Mouse (Mus musculus): ENCODE results near the gene Col25a1. TPM values are rescaled to one million over a fixed set of nuclear protein-coding genes. Genes with fewer than 3 reads are reported as not detected.

Col25a1 gene
- polyA plus RNA-seq, 1 experiment from 2014 or later, result 5.2 TPM

- no peaks in the 10 kb centered on the region for H3K27me3 ChIP-seq (ENCODE audit: insufficient read depth, poor library complexity, severe bottlenecking)
- no peak for DNase-seq (ENCODE audit: low spot score)
- H3K4me1 ChIP-seq (replicated peaks), result peaks cover 10% of the 10 kb centered on the region
- 82% methylated on average over 15 of the region's 15 CpGs for WGBS
- no peak overlapping the region for H3K4me3 ChIP-seq
- no peaks in the 10 kb centered on the region for H3K9me3 ChIP-seq
- no peaks in the 10 kb centered on the region for H3K36me3 ChIP-seq
- H3K27ac ChIP-seq, result no peak overlapping the region
These were observed 225.4 kb downstream of the Col25a1 start for GRCm38 (mm10) chr3:130356575-130357173.

- 78% methylated on average over 7 of the region's 7 CpGs for WGBS
- H3K9me3 ChIP-seq, result no peaks in the 10 kb centered on the region
- H3K4me1 ChIP-seq (replicated peaks), result peaks cover 15% of the 10 kb centered on the region
- no peak overlapping the region for H3K4me3 ChIP-seq
- no peaks in the 10 kb centered on the region for H3K36me3 ChIP-seq
- H3K27ac ChIP-seq, result peak overlapping the region; percentile 50; the same call in 1 of the 2 replicates
- no peak for DNase-seq (ENCODE audit: low spot score)
- H3K27me3 ChIP-seq (ENCODE audit: insufficient read depth, poor library complexity, severe bottlenecking), result no peaks in the 10 kb centered on the region
These were observed 229.5 kb downstream of the Col25a1 start for GRCm38 (mm10) chr3:130360813-130361212.

GRCm38 (mm10) chr3:130361922-130362321 is 230.6 kb downstream of the Col25a1 start:
- Histone ChIP-seq H3K27ac (no peak overlapping the region), H3K9me3 (no peaks in the 10 kb centered on the region), H3K36me3 (no peaks in the 10 kb centered on the region), H3K4me1 (replicated peaks) (peaks cover 15% of the 10 kb centered on the region), H3K4me3 (no peak overlapping the region), H3K27me3 (ENCODE audit: insufficient read depth, poor library complexity, severe bottlenecking) (no peaks in the 10 kb centered on the region)
- DNase-seq (ENCODE audit: low spot score), result no peak
- WGBS, result 65% methylated on average over 1 of the region's 1 CpGs

- H3K27ac ChIP-seq, result no peak overlapping the region
- peaks cover 18% of the 10 kb centered on the region for H3K4me1 ChIP-seq (replicated peaks)
- H3K36me3 ChIP-seq, result no peaks in the 10 kb centered on the region
- no peak for DNase-seq (ENCODE audit: low spot score)
- no peaks in the 10 kb centered on the region for H3K27me3 ChIP-seq (ENCODE audit: insufficient read depth, poor library complexity, severe bottlenecking)
- WGBS, result 73% methylated on average over 7 of the region's 7 CpGs
- H3K4me3 ChIP-seq, result no peak overlapping the region
- H3K9me3 ChIP-seq, result no peaks in the 10 kb centered on the region
These were observed 231.6 kb downstream of the Col25a1 start for GRCm38 (mm10) chr3:130362797-130363367.

- no peak overlapping the region for H3K27ac ChIP-seq
- H3K4me3 ChIP-seq, result no peak overlapping the region
- no peaks in the 10 kb centered on the region for H3K27me3 ChIP-seq (ENCODE audit: insufficient read depth, poor library complexity, severe bottlenecking)
- no peaks in the 10 kb centered on the region for H3K9me3 ChIP-seq
- no peaks in the 10 kb centered on the region for H3K36me3 ChIP-seq
- peaks cover 13% of the 10 kb centered on the region; the same call in 1 of the 2 replicates for H3K4me1 ChIP-seq (replicated peaks)
- 65% methylated on average over 8 of the region's 8 CpGs for WGBS
- no peak for DNase-seq (ENCODE audit: low spot score)
These were observed 235.8 kb downstream of the Col25a1 start for GRCm38 (mm10) chr3:130366917-130367610.

- H3K4me3 ChIP-seq, result no peak overlapping the region
- 93% methylated on average over 4 of the region's 4 CpGs for WGBS
- H3K36me3 ChIP-seq, result no peaks in the 10 kb centered on the region
- no peak for DNase-seq (ENCODE audit: low spot score)
- H3K4me1 ChIP-seq (replicated peaks), result peaks cover 11% of the 10 kb centered on the region; the same call in 1 of the 2 replicates
- no peaks in the 10 kb centered on the region for H3K27me3 ChIP-seq (ENCODE audit: insufficient read depth, poor library complexity, severe bottlenecking)
- H3K9me3 ChIP-seq, result no peaks in the 10 kb centered on the region
- H3K27ac ChIP-seq, result no peak overlapping the region
These were observed 237.1 kb downstream of the Col25a1 start for GRCm38 (mm10) chr3:130368352-130368751.

GRCm38 (mm10) chr3:130369113-130369512 is 237.8 kb downstream of the Col25a1 start:
- Histone ChIP-seq H3K27me3 (ENCODE audit: insufficient read depth, poor library complexity, severe bottlenecking) (no peaks in the 10 kb centered on the region), H3K4me3 (no peak overlapping the region)
- WGBS, result 86% methylated on average over 1 of the region's 1 CpGs

GRCm38 (mm10) chr3:130370167-130370566 is 238.9 kb downstream of the Col25a1 start:
- H3K27ac ChIP-seq, result no peak overlapping the region
- WGBS, result 73% methylated on average over 5 of the region's 5 CpGs
- H3K36me3 ChIP-seq, result no peaks in the 10 kb centered on the region
- DNase-seq (ENCODE audit: low spot score), result no peak
- H3K27me3 ChIP-seq (ENCODE audit: insufficient read depth, poor library complexity, severe bottlenecking), result no peaks in the 10 kb centered on the region
- H3K9me3 ChIP-seq, result no peaks in the 10 kb centered on the region
- no peak overlapping the region for H3K4me3 ChIP-seq
- H3K4me1 ChIP-seq (replicated peaks), result peaks cover 12% of the 10 kb centered on the region; the same call in 1 of the 2 replicates

More at GRCm38 (mm10) chr3:130369113-130369512, 237.8 kb downstream of the Col25a1 start:
- DNase-seq (ENCODE audit: low spot score), result no peak
- H3K9me3 ChIP-seq, result no peaks in the 10 kb centered on the region
- H3K27ac ChIP-seq, result no peak overlapping the region
- peaks cover 12% of the 10 kb centered on the region; the same call in 1 of the 2 replicates for H3K4me1 ChIP-seq (replicated peaks)
- no peaks in the 10 kb centered on the region for H3K36me3 ChIP-seq

- H3K9me3 ChIP-seq, result no peaks in the 10 kb centered on the region
- no peak overlapping the region for H3K27ac ChIP-seq
- H3K4me3 ChIP-seq, result no peak overlapping the region
- no peaks in the 10 kb centered on the region for H3K36me3 ChIP-seq
- WGBS, result 59% methylated on average over 7 of the region's 7 CpGs
- peaks cover 9% of the 10 kb centered on the region for H3K4me1 ChIP-seq (replicated peaks)
- no peak for DNase-seq (ENCODE audit: low spot score)
- no peaks in the 10 kb centered on the region for H3K27me3 ChIP-seq (ENCODE audit: insufficient read depth, poor library complexity, severe bottlenecking)
These were observed 241.8 kb downstream of the Col25a1 start for GRCm38 (mm10) chr3:130373145-130373544.

- H3K4me1 ChIP-seq (replicated peaks), result peaks cover 16% of the 10 kb centered on the region
- DNase-seq (ENCODE audit: low spot score), result no peak
- no peaks in the 10 kb centered on the region for H3K9me3 ChIP-seq
- 87% methylated on average over 3 of the region's 3 CpGs for WGBS
- H3K36me3 ChIP-seq, result no peaks in the 10 kb centered on the region
- no peak overlapping the region for H3K4me3 ChIP-seq
- no peak overlapping the region for H3K27ac ChIP-seq
- H3K27me3 ChIP-seq (ENCODE audit: insufficient read depth, poor library complexity, severe bottlenecking), result no peaks in the 10 kb centered on the region
These were observed 243.5 kb downstream of the Col25a1 start for GRCm38 (mm10) chr3:130374620-130375341.

- no peaks in the 10 kb centered on the region for H3K36me3 ChIP-seq
- 95% methylated on average over 5 of the region's 5 CpGs for WGBS
- no peaks in the 10 kb centered on the region for H3K27me3 ChIP-seq (ENCODE audit: insufficient read depth, poor library complexity, severe bottlenecking)
- H3K4me3 ChIP-seq, result no peak overlapping the region
- H3K9me3 ChIP-seq, result no peaks in the 10 kb centered on the region
- H3K4me1 ChIP-seq (replicated peaks), result peaks cover 21% of the 10 kb centered on the region
- no peak for DNase-seq (ENCODE audit: low spot score)
- no peak overlapping the region for H3K27ac ChIP-seq
These were observed 246.5 kb downstream of the Col25a1 start for GRCm38 (mm10) chr3:130377786-130378185.

GRCm38 (mm10) chr3:130378626-130379025 is 247.3 kb downstream of the Col25a1 start:
- Histone ChIP-seq H3K27me3 (ENCODE audit: insufficient read depth, poor library complexity, severe bottlenecking) (no peaks in the 10 kb centered on the region), H3K27ac (0 out of 2 replicates have a peak overlapping the region, but pooled peaks have one; percentile 45), H3K4me1 (replicated peaks) (peaks cover 17% of the 10 kb centered on the region), H3K9me3 (no peaks in the 10 kb centered on the region), H3K4me3 (no peak overlapping the region), H3K36me3 (no peaks in the 10 kb centered on the region)
- WGBS, result 38% methylated on average over 9 of the region's 9 CpGs
- DNase-seq (ENCODE audit: low spot score), result no peak

All from hindbrain, embryonic 10.5 days (tissue).